Mouse (Mus musculus) CD4-positive, CD25-positive, alpha-beta regulatory T cell, adult 4 months (primary cell): ENCODE measurements around the gene Nfkbie. TPM values are rescaled to one million over a fixed set of nuclear protein-coding genes. Genes with fewer than 3 reads are reported as not detected.

Experiments
- ATAC-seq: one replicate; pipeline ENCODE4 v1.8.0; 2017
- polyA plus RNA-seq, 2 experiments: library from polyadenylated mRNA; unstranded; fragments of 100-300 nt; shearing (Covaris generic); gene quantifications; one replicate each; pipeline ENCODE4 v1.2.1; 2017

The Nfkbie gene
- polyA plus RNA-seq, 2 experiments from 2014 or later = 33.1 to 48.1 TPM

DNA sequence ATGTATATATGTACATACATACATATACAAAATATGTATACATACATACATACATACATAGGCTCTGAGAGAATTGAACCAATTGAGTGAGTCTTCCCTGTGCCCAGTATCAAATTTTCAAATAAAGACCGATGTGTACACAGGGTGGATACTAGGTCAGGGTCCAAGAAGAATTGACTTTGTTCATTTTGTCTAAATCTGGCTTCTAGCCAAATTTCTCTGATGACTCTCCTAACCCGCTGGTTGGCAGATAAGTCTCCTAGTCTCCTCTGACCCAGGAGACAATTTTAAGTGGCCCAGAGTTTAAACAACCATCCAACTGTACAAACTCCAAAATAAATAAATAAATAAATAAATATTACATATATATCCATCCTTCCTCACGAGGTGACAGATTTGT is 43.4 kb downstream of the Nfkbie start:
- no peak for ATAC-seq

DNA sequence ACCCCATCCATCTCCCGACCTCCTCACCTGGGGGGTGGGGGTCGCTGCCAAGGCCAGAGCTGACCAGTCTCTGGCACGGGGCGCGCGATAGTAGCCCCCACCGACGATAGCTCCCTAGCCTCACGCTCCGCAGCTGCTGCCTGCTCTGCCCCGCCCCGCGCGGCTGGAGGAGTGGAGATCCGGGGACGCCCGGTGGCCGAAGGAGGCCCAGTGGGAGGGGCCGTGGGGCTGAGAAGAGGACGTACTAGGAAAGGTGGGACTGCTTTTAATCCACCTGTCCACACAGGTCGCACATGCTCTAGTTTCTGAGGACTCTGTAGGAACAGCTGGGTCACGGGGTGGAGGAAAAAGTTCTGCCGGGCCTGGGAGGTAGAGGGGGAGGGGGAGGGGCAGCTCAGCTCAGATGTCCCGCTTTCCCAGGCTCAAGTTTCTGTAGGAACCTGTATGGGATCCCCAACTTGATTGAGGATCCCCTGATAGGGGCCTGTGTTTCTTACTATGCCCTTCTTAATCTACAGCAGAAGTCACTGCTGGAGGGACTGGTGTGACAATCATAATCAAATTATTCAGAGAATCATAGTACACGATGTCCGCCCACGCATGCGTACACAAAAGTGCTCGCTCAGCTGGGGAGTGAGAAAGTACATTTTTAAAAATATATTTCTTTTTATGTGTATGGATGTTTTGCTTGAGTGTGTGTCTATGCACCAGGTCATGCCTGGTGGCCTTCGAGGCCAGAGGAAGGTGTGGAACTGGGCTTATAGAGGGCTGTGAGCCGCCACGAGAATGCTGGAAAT is 44.1 kb downstream of the Nfkbie start, which contains the start of gene Slc29a1:
TSS of gene Slc29a1 (minus strand) at position 161 of the 797 bp plus-strand sequence.
- ATAC-seq = no peak

DNA sequence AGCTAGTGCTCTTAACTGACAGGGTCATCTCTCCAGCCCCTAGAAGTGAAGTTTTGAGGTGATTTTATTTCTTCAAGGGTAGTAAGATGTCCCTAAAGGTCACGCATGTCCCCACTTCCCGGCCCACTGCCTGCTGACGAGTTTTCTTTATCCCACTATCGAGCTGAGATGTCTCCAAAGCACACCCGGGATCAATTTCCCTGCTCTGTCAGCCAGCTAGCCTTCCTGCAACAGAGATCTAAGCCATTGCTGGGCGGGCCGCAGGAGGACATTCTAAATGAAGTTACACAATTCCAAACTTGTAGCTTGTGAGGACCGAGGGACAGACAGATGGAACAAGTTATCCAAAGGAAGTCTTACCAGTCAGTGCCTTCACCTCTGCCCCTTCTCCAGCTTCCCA is 44.8 kb downstream of the Nfkbie start:
- no peak for ATAC-seq

DNA sequence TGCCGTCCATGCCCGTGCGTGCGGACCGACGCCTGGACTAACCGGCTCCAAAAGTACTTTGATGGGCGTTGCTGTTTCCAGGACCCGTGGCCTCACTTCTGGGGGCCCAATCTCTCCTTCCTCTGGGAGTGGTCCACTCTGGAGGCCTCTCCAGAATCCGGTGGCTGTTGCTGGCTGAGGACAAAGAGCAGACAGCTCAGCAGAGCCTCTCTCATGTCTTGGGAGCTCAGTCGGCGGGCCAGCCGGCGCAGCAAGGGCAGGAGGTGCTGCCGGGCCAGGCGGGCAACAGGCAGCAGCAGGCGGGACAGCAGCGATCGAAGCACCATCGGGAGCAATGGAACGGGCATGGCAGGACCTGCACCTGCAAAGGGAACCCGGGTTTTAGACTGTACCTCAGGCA is 45.8 kb downstream of the Nfkbie start:
- no peak for ATAC-seq

DNA sequence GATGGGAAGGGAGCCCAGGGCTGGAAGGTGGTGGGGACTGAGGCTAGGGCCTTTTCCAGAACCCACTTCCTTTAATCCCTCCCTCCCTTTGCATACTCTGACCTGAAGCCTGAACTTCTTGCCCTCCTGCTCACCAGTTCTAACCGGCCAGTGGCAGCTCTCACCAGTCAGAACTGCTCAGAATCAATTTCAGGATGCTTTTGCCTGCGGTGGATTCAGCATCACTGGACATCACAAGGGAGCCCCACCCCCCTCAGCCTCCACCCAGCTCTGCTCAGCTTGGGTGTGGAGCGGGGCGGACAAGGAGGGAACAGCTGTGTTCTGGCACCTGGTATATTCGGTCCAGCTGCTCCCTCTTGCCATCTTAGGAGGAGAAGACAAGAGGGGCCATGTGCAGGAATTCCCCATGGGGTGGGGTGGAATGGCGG is 46.4 kb downstream of the Nfkbie start, which contains the start of gene Mymx:
TSS of gene Mymx (minus strand) at position 226 of the 428 bp plus-strand sequence.
- ATAC-seq = no peak

DNA sequence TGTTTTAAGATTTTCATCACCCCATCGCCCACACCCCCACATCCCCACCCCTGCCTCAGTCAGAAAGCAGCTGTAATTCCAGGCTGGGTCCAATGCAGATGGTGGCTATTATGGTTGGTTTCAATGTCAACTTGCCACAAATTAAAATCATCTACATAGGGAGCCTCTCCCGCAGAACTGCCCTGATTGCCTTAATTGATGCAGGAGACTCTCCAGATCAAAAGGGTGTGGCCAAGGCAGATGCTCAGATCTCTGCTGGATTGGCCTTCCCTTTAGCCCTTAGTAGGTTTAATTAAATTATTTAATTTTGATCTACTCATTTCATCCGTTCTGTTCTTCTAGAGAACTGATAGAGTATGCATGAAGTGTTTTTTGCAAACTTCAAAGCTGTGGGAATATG is 47.5 kb downstream of the Nfkbie start:
- no peak for ATAC-seq

DNA sequence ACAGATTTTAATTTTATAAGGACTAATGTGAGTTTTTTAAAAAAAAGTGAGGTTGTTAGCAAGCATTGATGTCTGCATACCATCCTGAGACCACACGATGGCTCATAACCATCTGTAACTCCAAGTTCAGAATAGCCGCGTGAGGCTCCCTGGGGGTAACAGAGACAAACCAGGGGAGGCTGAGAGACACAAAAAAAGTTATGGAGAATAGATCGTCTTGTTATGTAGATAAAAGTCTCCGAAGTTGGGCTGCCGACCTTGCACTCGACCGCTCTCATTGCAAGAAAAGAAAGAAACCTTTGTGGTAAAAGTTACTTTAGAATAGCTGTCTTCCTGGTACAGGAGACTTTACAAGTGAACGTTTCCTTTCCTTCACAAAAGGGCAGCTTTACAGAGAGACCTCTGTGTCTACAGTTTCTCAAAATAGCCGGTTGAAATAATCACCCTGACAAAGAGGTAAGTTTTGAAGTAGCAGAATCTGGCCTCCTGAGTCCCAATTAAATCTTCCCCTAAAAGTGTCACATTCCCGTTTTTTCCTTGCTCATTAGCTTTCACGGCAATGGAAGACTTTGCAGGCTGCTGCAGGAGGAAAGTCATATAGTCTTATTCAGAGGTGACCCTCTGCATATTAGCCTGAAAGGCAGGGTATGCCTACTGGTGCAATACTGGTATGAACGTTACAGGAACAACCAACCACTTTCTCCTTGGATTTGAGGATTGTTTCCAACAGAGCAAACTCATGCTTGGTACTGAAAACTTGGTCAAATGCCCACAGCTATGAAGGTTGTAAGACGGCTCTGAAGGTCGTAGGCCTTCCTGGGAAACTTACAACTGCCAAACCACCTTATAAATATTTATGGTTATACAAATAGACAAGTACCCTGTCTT is 51.7 kb downstream of the Nfkbie start:
- ATAC-seq = no peak

DNA sequence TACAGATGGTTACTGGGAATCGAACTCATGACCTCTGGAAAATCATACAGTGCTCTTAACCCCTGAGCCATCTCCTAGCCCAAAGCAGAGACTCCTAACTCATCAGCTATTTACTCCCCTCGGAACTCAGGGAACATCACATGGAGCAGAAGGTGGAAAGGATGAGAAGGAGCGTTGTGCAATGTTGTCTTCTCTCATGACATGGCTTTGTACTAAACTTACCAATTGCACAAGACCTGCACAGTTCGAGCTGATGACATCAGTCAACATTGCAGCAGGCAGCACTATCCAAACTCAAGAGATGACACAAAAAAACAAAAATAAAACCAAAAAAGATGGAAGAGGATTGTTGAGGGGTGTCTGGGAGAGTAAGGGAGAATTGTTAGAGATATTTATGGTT is 52.9 kb downstream of the Nfkbie start:
- ATAC-seq = no peak

DNA sequence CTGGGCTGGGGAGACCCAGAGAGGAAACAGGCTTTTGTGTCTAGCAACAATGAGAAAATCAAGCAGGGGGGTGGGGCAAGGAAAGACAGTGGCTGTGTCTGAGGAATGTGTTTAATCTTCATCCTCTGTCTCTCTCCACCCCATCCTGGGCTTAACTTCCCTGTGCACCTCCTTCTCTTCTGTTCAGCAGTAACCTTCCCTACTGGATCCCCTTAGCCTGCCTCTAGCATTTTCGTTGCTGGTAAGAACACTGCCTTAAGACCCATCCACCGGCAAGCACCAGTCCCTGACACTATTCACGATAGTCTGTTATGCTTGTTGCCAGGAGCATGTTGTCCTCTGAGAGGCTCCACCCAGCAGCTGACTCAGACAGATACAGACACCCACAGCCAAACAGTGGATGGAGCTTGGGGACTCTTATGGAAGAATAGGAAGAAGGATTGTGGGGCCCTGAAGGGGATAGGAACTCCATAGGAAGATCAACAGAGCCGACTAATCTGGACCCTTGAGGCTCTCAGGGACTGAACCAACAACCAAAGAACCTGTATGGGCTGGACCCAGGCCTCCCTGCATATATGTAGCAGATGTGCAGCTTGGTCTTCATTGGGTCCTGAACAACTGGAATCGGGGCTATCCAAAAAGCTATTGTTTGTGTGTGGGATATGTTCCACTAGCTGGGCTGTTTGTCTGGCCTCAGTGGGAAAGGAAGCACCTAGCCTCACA is 54.8 kb downstream of the Nfkbie start:
- ATAC-seq = no peak

DNA sequence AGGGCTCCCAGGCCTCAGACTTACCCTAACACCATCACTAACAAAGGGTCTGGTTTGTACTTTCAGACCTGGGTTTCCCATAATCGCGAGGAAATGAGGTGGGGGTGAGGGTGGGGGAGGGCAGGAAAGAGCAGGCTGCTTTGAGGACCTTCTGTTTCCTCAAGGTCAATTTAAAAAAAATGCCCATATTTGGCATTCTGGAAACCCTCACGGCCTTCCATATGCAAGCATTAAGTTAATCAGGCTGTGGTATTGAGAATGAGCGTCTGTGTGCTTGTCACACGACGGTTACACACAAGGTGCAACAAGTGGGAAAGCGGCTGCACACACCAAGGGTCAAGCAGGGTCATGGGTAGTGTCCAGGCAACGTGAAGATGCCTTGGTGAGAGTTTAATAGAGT is 56.5 kb downstream of the Nfkbie start:
- ATAC-seq = no peak

Other genes starting within 250 kb of the Nfkbie start
- 10 to 100 TPM; 70.2 to 74.2 TPM for gene Cdc5l, start 122.0 kb upstream of the Nfkbie start, polyA plus RNA-seq
- gene Spats1, start 80.3 kb upstream of the Nfkbie start, polyA plus RNA-seq = 1 to 10 TPM; 1.1 TPM
- 1 to 10 TPM; 2.4 to 5.1 TPM for gene Aars2, start 48.9 kb upstream of the Nfkbie start, polyA plus RNA-seq
- not detected for gene Tcte1, start 32.3 kb upstream of the Nfkbie start, polyA plus RNA-seq
- under 1 TPM; 0.15 to 0.35 TPM for gene Tmem151b, start 6.0 kb upstream of the Nfkbie start, polyA plus RNA-seq
- gene Slc35b2, start 8.2 kb downstream of the Nfkbie start, polyA plus RNA-seq = 10 to 100 TPM; 27.6 to 39.0 TPM
- gene Hsp90ab1, start 17.6 kb downstream of the Nfkbie start, polyA plus RNA-seq = 1,000 to 10,000 TPM; 1,172 to 1,222 TPM
- gene Slc29a1, start 43.9 kb downstream of the Nfkbie start, polyA plus RNA-seq = 100 to 1,000 TPM in 1 of 2 experiments, 10 to 100 TPM in 1; 88.0 to 154 TPM
- not detected for gene Mymx, start 46.4 kb downstream of the Nfkbie start, polyA plus RNA-seq
- 1 to 10 TPM; 1.9 to 2.4 TPM for gene Capn11, start 103.6 kb downstream of the Nfkbie start, polyA plus RNA-seq
- gene Mrpl14, start 130.6 kb downstream of the Nfkbie start, polyA plus RNA-seq = 10 to 100 TPM; 91.5 to 92.9 TPM
- 1 to 10 TPM; 3.8 to 4.8 TPM for gene Tmem63b, start 131.2 kb downstream of the Nfkbie start, polyA plus RNA-seq
- gene 1600014C23Rik, start 178.1 kb downstream of the Nfkbie start, polyA plus RNA-seq = not detected